ENCODE assay signal across 15 mouse cellular contexts in the genomic region with DNA sequence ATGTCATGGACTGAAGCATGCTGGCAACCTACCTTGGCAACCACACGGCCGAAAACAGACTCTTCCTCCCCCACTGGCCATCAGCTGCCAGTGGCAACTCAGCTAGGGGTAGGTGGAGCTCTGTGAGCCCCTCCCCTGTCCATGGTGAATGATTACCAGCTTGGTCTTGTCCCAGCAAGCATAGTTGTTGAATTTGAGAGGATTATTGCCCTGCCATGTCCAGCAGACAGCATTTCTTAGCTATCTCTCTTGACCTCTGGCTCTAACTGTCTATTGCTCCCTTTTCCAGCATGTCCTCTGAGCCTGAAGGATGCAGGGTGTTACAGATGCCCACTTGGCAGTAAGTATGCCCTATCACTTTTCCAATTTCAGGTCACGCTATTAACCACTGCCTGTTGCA.
"Had no signal": no experiment of that assay in that cellular context is flagged by ENCODE, and none has a peak within 500 bp of the region (broad histone marks: within the 10 kb centered on the region; RNA-seq: fewer than 3 reads in every experiment).

No protein-coding gene starts in this region.

- ATAC-seq: intestine, embryonic 15.5 days; liver, embryonic 12.5 days; midbrain, embryonic 16.5 days had no signal

- DNase-seq: lung, postnatal 14 days; retina, postnatal 1 day; right cerebral cortex, postnatal 4 days; spleen, adult 18-20 months; thymus, adult 18-20 months; thymus, postnatal 14 days had no signal

- H3K27ac ChIP-seq: intestine, embryonic 15.5 days; kidney, embryonic 15.5 days; limb, embryonic 12.5 days; liver, embryonic 12.5 days; lung, embryonic 15.5 days; macrophage; midbrain, embryonic 12.5 days; neural tube, embryonic 13.5 days had no signal

- H3K4me1 ChIP-seq: intestine, embryonic 15.5 days; kidney, embryonic 15.5 days; limb, embryonic 12.5 days; liver, embryonic 12.5 days; lung, embryonic 15.5 days; midbrain, embryonic 12.5 days; neural tube, embryonic 13.5 days had no signal

- H3K4me2 ChIP-seq: intestine, embryonic 15.5 days; kidney, embryonic 15.5 days; limb, embryonic 12.5 days; liver, embryonic 12.5 days; lung, embryonic 15.5 days; midbrain, embryonic 12.5 days; neural tube, embryonic 13.5 days had no signal

- H3K36me3 ChIP-seq: intestine, embryonic 15.5 days; kidney, embryonic 15.5 days; limb, embryonic 12.5 days; liver, embryonic 12.5 days; lung, embryonic 15.5 days; midbrain, embryonic 12.5 days; neural tube, embryonic 13.5 days had no signal

- H3K9ac ChIP-seq: intestine, embryonic 15.5 days; kidney, embryonic 15.5 days; limb, embryonic 12.5 days; liver, embryonic 12.5 days; lung, embryonic 15.5 days; midbrain, embryonic 12.5 days; neural tube, embryonic 13.5 days had no signal

- H3K9me3 ChIP-seq: intestine, embryonic 15.5 days; kidney, embryonic 15.5 days; limb, embryonic 12.5 days; liver, embryonic 12.5 days; lung, embryonic 15.5 days; midbrain, embryonic 12.5 days; neural tube, embryonic 13.5 days had no signal

- H3K27me3 ChIP-seq: intestine, embryonic 15.5 days; kidney, embryonic 15.5 days; limb, embryonic 12.5 days; liver, embryonic 12.5 days; lung, embryonic 15.5 days; midbrain, embryonic 12.5 days; neural tube, embryonic 13.5 days had no signal

- H3K4me3 ChIP-seq: intestine, embryonic 15.5 days; kidney, embryonic 15.5 days; limb, embryonic 12.5 days; liver, embryonic 12.5 days; lung, embryonic 15.5 days; midbrain, embryonic 12.5 days; neural tube, embryonic 13.5 days had no signal
